Mouse (Mus musculus) intestine, embryonic 14.5 days (tissue): ENCODE results near the gene Amph. TPM values are rescaled to one million over a fixed set of nuclear protein-coding genes. Genes with fewer than 3 reads are reported as not detected.
"Not testable (repeated sequence)": the region's sequence is repeated elsewhere in the genome, so short reads cannot be mapped to it uniquely, and the experiment has no call there.

Experiments used
- ATAC-seq: fragments of 200-750 bp; cut with Nextera tagmentation; replicated peaks from 2 replicates; pipeline ENCODE4 v1.8.0; 2017; ENCODE audit warnings: low read depth, moderate number of reproducible peaks, moderate TSS enrichment, moderate library complexity; ENCODE audit not compliant: low FRiP score, low TSS enrichment
- DNase-seq: peaks from one replicate; pipeline ENCODE4 v3.0.0-alpha.2; 2018; ENCODE audit warnings: low spot score
- H3K27ac ChIP-seq: fragments of 300-500 bp; sonication (generic); 2 replicates; pipeline ENCODE4 v1.5.1; 2014; ENCODE audit warnings: low read depth, mild to moderate bottlenecking, control low read depth
- H3K27me3 ChIP-seq: fragments of 300-500 bp; sonication (generic); replicated peaks from 2 replicates; pipeline ENCODE4 v1.6.1; 2014; ENCODE audit warnings: low read length, control low read depth; ENCODE audit not compliant: control insufficient read depth, insufficient read depth
- H3K36me3 ChIP-seq: fragments of 300-500 bp; sonication (generic); 2 replicates; pipeline ENCODE4 v1.6.1; 2014; ENCODE audit warnings: low read length, control low read depth; ENCODE audit not compliant: control insufficient read depth, insufficient read depth
- H3K4me1 ChIP-seq: fragments of 300-500 bp; sonication (generic); replicated peaks from 2 replicates; pipeline ENCODE4 v1.6.1; 2014; ENCODE audit warnings: low read length, control low read depth, mixed read lengths; ENCODE audit not compliant: control insufficient read depth, insufficient read depth
- H3K4me2 ChIP-seq: fragments of 300-500 bp; sonication (generic); 2 replicates; pipeline ENCODE4 v1.6.1; 2014; ENCODE audit warnings: low read length
- H3K4me3 ChIP-seq: fragments of 300-500 bp; sonication (generic); 2 replicates; pipeline ENCODE4 v1.5.1; 2014; ENCODE audit warnings: low read depth, low read length, control low read depth, mixed read lengths
- H3K9ac ChIP-seq: fragments of 300-500 bp; sonication (generic); 2 replicates; pipeline ENCODE4 v1.6.1; 2014; ENCODE audit warnings: mild to moderate bottlenecking, low read length
- H3K9me3 ChIP-seq: fragments of 300-500 bp; sonication (generic); 2 replicates; pipeline ENCODE4 v1.6.1; 2016; ENCODE audit warnings: low read length, control low read depth; ENCODE audit not compliant: control insufficient read depth
- WGBS: fragments of 180-500 bp; shearing (Covaris S2); extraction: QIAGEN DNeasy Blood & Tissue Kit; methylation state at CpG from one replicate; pipeline ENCODE4 v1.1.7; 2014; 5-methylcytosine and 5-hydroxymethylcytosine counted together
- polyA plus RNA-seq: library from polyadenylated mRNA; unstranded; fragments of >200 nt; fragmentation: Nextera tagmentation; extraction: Ambion mirVana; gene quantifications from 2 replicates; pipeline ENCODE4 v1.2.1, GENCODE M21; 2014

The Amph gene
- polyA plus RNA-seq, 1 experiment from 2014 or later: 3.3 TPM

GRCm38 (mm10) chr13:19106418-19106817 is 158.4 kb downstream of the Amph start:
- DNase-seq (no peak), ATAC-seq (no peak)
- H3K4me2 ChIP-seq: no peak overlapping the region
- no peaks in the 10 kb centered on the region for H3K27me3 ChIP-seq
- H3K9me3 ChIP-seq: no peaks in the 10 kb centered on the region
- no peaks in the 10 kb centered on the region for H3K4me1 ChIP-seq
- no peak overlapping the region for H3K4me3 ChIP-seq
- 49% methylated on average over 5 of the region's 5 CpGs for WGBS
- H3K36me3 ChIP-seq: no peaks in the 10 kb centered on the region
- H3K27ac ChIP-seq: no peak overlapping the region
- no peak overlapping the region for H3K9ac ChIP-seq

GRCm38 (mm10) chr13:19109331-19109730 is 161.3 kb downstream of the Amph start:
- no peaks in the 10 kb centered on the region for H3K36me3 ChIP-seq
- H3K27me3 ChIP-seq: no peaks in the 10 kb centered on the region
- H3K9me3 ChIP-seq: no peaks in the 10 kb centered on the region
- WGBS: 70% methylated on average over 3 of the region's 3 CpGs
- H3K27ac ChIP-seq: no peak overlapping the region
- H3K9ac ChIP-seq: no peak overlapping the region
- H3K4me1 ChIP-seq: no peaks in the 10 kb centered on the region
- no peak for DNase-seq
- no peak overlapping the region for H3K4me3 ChIP-seq
- ATAC-seq: no peak
- H3K4me2 ChIP-seq: no peak overlapping the region

GRCm38 (mm10) chr13:19113034-19113922 is 165.3 kb downstream of the Amph start:
- Histone ChIP-seq H3K9me3 (no peaks in the 10 kb centered on the region), H3K4me1 (no peaks in the 10 kb centered on the region), H3K27ac (no peak overlapping the region), H3K9ac (no peak overlapping the region), H3K27me3 (no peaks in the 10 kb centered on the region), H3K4me2 (no peak overlapping the region), H3K36me3 (no peaks in the 10 kb centered on the region), H3K4me3 (no peak overlapping the region)
- 93% methylated on average over 14 of the region's 14 CpGs for WGBS
- DNase-seq: no peak
- ATAC-seq: no peak

- not testable (repeated sequence) for H3K4me2 ChIP-seq, H3K27me3 ChIP-seq, H3K36me3 ChIP-seq, DNase-seq, H3K4me3 ChIP-seq, H3K9ac ChIP-seq, ATAC-seq, H3K27ac ChIP-seq, H3K9me3 ChIP-seq, H3K4me1 ChIP-seq
- 93% methylated on average over 4 of the region's 9 CpGs for WGBS
Measured at GRCm38 (mm10) chr13:19114761-19115160, 166.8 kb downstream of the Amph start.

GRCm38 (mm10) chr13:19126912-19127552 is 179.0 kb downstream of the Amph start:
- Histone ChIP-seq H3K9me3 (no peaks in the 10 kb centered on the region), H3K4me1 (no peaks in the 10 kb centered on the region), H3K27me3 (no peaks in the 10 kb centered on the region), H3K9ac (no peak overlapping the region), H3K4me2 (no peak overlapping the region), H3K4me3 (no peak overlapping the region), H3K27ac (no peak overlapping the region), H3K36me3 (no peaks in the 10 kb centered on the region)
- WGBS: 56% methylated on average over 5 of the region's 5 CpGs
- DNase-seq (no peak), ATAC-seq (no peak)

GRCm38 (mm10) chr13:19133833-19134232 is 185.8 kb downstream of the Amph start:
- Histone ChIP-seq H3K9me3 (no peaks in the 10 kb centered on the region), H3K27me3 (no peaks in the 10 kb centered on the region), H3K9ac (no peak overlapping the region), H3K4me1 (no peaks in the 10 kb centered on the region), H3K27ac (no peak overlapping the region), H3K36me3 (no peaks in the 10 kb centered on the region), H3K4me3 (no peak overlapping the region), H3K4me2 (no peak overlapping the region)
- DNase-seq: no peak
- 45% methylated on average over 4 of the region's 4 CpGs for whole genome bisulfite sequencing
- no peak for ATAC-seq

GRCm38 (mm10) chr13:19137212-19137611 is 189.2 kb downstream of the Amph start:
- Histone ChIP-seq H3K4me2 (no peak overlapping the region), H3K27ac (no peak overlapping the region), H3K4me3 (no peak overlapping the region), H3K9me3 (0 out of 2 replicates have a peak, but pooled peaks cover 2% of the 10 kb centered on the region), H3K9ac (no peak overlapping the region), H3K4me1 (no peaks in the 10 kb centered on the region), H3K27me3 (no peaks in the 10 kb centered on the region), H3K36me3 (no peaks in the 10 kb centered on the region)
- DNase-seq (no peak), ATAC-seq (no peak)
- 58% methylated on average over 7 of the region's 7 CpGs for WGBS

GRCm38 (mm10) chr13:19137932-19138331 is 189.9 kb downstream of the Amph start:
- Histone ChIP-seq H3K36me3 (no peaks in the 10 kb centered on the region), H3K27me3 (no peaks in the 10 kb centered on the region), H3K27ac (no peak overlapping the region), H3K9me3 (0 out of 2 replicates have a peak, but pooled peaks cover 2% of the 10 kb centered on the region), H3K9ac (no peak overlapping the region), H3K4me2 (no peak overlapping the region), H3K4me3 (no peak overlapping the region), H3K4me1 (no peaks in the 10 kb centered on the region)
- 22% methylated on average over 5 of the region's 5 CpGs for WGBS
- no peak for DNase-seq
- no peak for ATAC-seq
